Mouse (Mus musculus): Measurements from ENCODE around the gene Sowaha.
A peak's percentile ranks its signal among the peaks of the same experiment; 100 is the strongest.

Gene Sowaha

GRCm38 (mm10) chr11:53479783-53480301 lies at the start of gene Sowaha, which contains the start of gene Gm9945:
Sowaha (minus strand) TSS chr11:53480274.
Gm9945 (plus strand) TSS chr11:53480166.
- DNase-seq = peak; percentile 63 to 87

- DNase-seq = peak; percentile 49 to 60
Measured at GRCm38 (mm10) chr11:53529253-53529557, 49.1 kb upstream of the Sowaha start.

GRCm38 (mm10) chr11:53528397-53529252 lies 48.6 kb upstream of the Sowaha start:
- no peak for DNase-seq

GRCm38 (mm10) chr11:53525461-53525860 lies 45.4 kb upstream of the Sowaha start:
- peak; percentile 61 to 79 for DNase-seq

- DNase-seq = peak in 1 of 2 experiments; percentile 12
Measured at GRCm38 (mm10) chr11:53524905-53525304, 44.8 kb upstream of the Sowaha start.

GRCm38 (mm10) chr11:53523545-53524405 lies 43.7 kb upstream of the Sowaha start:
- no peak for DNase-seq

- no peak for DNase-seq
Measured at GRCm38 (mm10) chr11:53522930-53523329, 42.9 kb upstream of the Sowaha start.

GRCm38 (mm10) chr11:53522362-53522761 lies 42.3 kb upstream of the Sowaha start:
- DNase-seq = no peak

- DNase-seq = no peak
Measured at GRCm38 (mm10) chr11:53521821-53522131, 41.7 kb upstream of the Sowaha start.

- DNase-seq = no peak
Measured at GRCm38 (mm10) chr11:53521120-53521820, 41.2 kb upstream of the Sowaha start.

GRCm38 (mm10) chr11:53520122-53520978 lies 40.3 kb upstream of the Sowaha start:
- DNase-seq = peak; percentile 26 to 67

GRCm38 (mm10) chr11:53519207-53520121 lies 39.4 kb upstream of the Sowaha start, which contains the start of gene Sept8:
Sept8 (plus strand) TSS chr11:53519257.
- DNase-seq = peak; percentile 55 to 75

GRCm38 (mm10) chr11:53518759-53519158 lies 38.7 kb upstream of the Sowaha start:
- no peak for DNase-seq

GRCm38 (mm10) chr11:53516775-53517627 lies 36.9 kb upstream of the Sowaha start:
- no peak for DNase-seq

- DNase-seq = no peak
Measured at GRCm38 (mm10) chr11:53510351-53510750, 30.3 kb upstream of the Sowaha start.

- no peak for DNase-seq
Measured at GRCm38 (mm10) chr11:53508591-53508990, 28.5 kb upstream of the Sowaha start.

GRCm38 (mm10) chr11:53508152-53508551 lies 28.1 kb upstream of the Sowaha start:
- DNase-seq = peak; percentile 60 to 69

- DNase-seq = no peak
Measured at GRCm38 (mm10) chr11:53507098-53507805, 27.2 kb upstream of the Sowaha start.

GRCm38 (mm10) chr11:53505026-53505663 lies 25.1 kb upstream of the Sowaha start:
- DNase-seq = no peak
